Mouse (Mus musculus) erythroblast, embryonic 14.5 days (primary cell): ENCODE measurements around the gene Frmpd1.

Source experiments
- GATA1 ChIP-seq: IDR thresholded peaks from 2 replicates; pipeline ENCODE4 v1.6.1; 2012; ENCODE audit warnings: low read length, inconsistent platforms, mixed read lengths
- TAL1 ChIP-seq: IDR thresholded peaks from 3 replicates; pipeline ENCODE4 v1.6.1; 2012; ENCODE audit warnings: low read length, inconsistent platforms, mixed read lengths

- TF ChIP-seq TAL1 (no peak), GATA1 (no peak)
These were observed 13.6 kb downstream of the Frmpd1 start for GRCm38 (mm10) chr4:45198296-45198695.
